Mouse (Mus musculus) liver (tissue): ENCODE results near the gene Armh1.
"Not testable (repeated sequence)": the region's sequence is repeated elsewhere in the genome, so short reads cannot be mapped to it uniquely, and the experiment has no call there.

Source experiments
- DNase-seq: peaks from one replicate; pipeline ENCODE4 v3.0.0-alpha.2; 2020; ENCODE audit warnings: mixed read lengths

Gene Armh1

GRCm38 (mm10) chr4:117267284-117267683 is 15.4 kb upstream of the Armh1 start:
- peak; percentile 78 for DNase-seq

- DNase-seq, result no peak
Observed at GRCm38 (mm10) chr4:117262987-117263386, 11.1 kb upstream of the Armh1 start.

GRCm38 (mm10) chr4:117262101-117262913 is 10.4 kb upstream of the Armh1 start:
- no peak for DNase-seq

GRCm38 (mm10) chr4:117261222-117261621 is 9.3 kb upstream of the Armh1 start:
- no peak for DNase-seq

GRCm38 (mm10) chr4:117259909-117260308 is 8.0 kb upstream of the Armh1 start:
- not testable (repeated sequence) for DNase-seq

- DNase-seq, result no peak
Observed at GRCm38 (mm10) chr4:117254672-117255071, 2.7 kb upstream of the Armh1 start.

- no peak for DNase-seq
Observed at GRCm38 (mm10) chr4:117254017-117254627, 2.2 kb upstream of the Armh1 start.

- DNase-seq, result no peak
Observed at GRCm38 (mm10) chr4:117253218-117254016, 1.5 kb upstream of the Armh1 start.

GRCm38 (mm10) chr4:117252755-117253154 is 830 bp upstream of the Armh1 start:
- no peak for DNase-seq

- no peak for DNase-seq
Observed at GRCm38 (mm10) chr4:117252351-117252750, 426 bp upstream of the Armh1 start.

- DNase-seq, result no peak
Observed at GRCm38 (mm10) chr4:117250982-117251381, 943 bp downstream of the Armh1 start.

- no peak for DNase-seq
Observed at GRCm38 (mm10) chr4:117240867-117241266, 11.1 kb downstream of the Armh1 start.

GRCm38 (mm10) chr4:117239153-117239552 is 12.8 kb downstream of the Armh1 start:
- no peak for DNase-seq

GRCm38 (mm10) chr4:117235822-117236221 is 16.1 kb downstream of the Armh1 start:
- DNase-seq, result no peak

GRCm38 (mm10) chr4:117234166-117234741 is 17.7 kb downstream of the Armh1 start:
- no peak for DNase-seq

- peak; percentile 13 for DNase-seq
Observed at GRCm38 (mm10) chr4:117231208-117231607, 20.7 kb downstream of the Armh1 start.

GRCm38 (mm10) chr4:117230331-117230730 is 21.6 kb downstream of the Armh1 start:
- peak; percentile 24 for DNase-seq

- no peak for DNase-seq
Observed at GRCm38 (mm10) chr4:117229590-117229989, 22.3 kb downstream of the Armh1 start.

GRCm38 (mm10) chr4:117225250-117225649 is 26.7 kb downstream of the Armh1 start:
- no peak for DNase-seq

- DNase-seq, result no peak
Observed at GRCm38 (mm10) chr4:117224122-117224521, 27.8 kb downstream of the Armh1 start.

- no peak for DNase-seq
Observed at GRCm38 (mm10) chr4:117223001-117223400, 28.9 kb downstream of the Armh1 start.

GRCm38 (mm10) chr4:117221836-117222235 is 30.1 kb downstream of the Armh1 start:
- DNase-seq, result no peak
